Mouse (Mus musculus) CD8-positive naive resting alpha-beta T cell, adult 2 months (primary cell): ENCODE results near the gene Mras.

ENCODE experiments used
- DNase-seq, 2 experiments: peaks; one replicate each; pipeline ENCODE4 v3.0.0; 2022; ENCODE audit warnings: low read depth in 2 of 2, low spot score in 2 of 2

Mras gene

DNA sequence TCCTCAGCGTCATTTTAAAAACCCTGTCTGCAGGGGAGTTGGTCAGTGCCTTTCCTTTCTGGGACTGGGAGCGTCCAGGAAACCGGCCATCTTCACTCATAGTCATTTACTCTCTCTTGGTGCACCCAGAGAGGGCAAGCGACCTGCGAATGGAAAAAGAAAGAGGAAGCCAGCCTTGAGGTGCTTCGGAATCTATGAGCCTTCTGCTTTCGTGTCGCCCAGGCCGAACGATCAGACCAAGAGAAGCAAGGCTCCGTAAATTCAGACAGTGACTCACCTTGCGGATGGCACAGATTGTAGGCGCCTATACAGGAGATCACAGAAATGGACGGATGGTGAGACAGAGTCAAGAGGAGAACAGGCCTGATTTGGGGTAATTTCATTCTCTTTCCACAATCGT lies 78.2 kb downstream of the Mras start:
- no peak for DNase-seq

DNA sequence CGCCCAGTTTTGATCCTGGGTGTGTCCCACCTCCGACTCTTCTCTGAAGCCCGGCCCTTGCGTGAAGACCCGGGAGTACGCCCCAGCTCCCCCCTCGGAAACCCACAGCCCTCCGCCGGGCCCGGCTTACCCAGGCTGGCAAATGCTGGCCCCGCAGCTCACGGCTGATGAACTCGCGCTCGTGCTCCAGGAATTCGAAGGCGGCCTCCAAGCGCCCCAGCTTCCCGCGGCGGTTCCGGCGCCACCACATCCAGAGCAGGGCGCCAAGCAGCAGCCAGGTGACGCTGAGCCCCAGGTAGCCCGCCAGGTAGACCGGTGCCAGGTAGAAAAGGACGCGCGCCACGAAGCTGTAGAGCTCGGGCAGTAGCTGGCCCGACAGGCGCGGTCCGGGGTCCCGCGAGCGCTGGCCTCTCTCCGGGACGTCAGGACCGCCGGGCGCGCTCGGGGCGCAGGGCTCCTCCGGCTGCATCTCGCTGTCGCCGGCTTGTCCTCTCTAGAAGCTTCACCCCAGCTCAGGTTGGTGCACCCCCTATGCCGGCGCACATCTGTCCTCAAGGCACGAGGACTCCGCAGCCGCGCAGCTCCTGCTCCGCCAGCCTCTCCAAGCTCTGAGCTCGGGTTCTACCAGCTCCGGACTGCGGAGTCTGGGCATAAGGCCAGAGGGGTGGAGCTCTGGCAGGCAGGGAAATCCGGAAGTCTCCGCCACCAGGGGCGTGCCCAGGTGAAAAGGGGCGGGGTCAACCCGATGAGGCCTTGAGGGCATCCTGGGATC lies 79.1 kb downstream of the Mras start, which contains the start of gene Esyt3:
Gene Esyt3, minus strand, starts transcription at position 637 of the 772 bp plus-strand sequence.
- DNase-seq, result no peak

DNA sequence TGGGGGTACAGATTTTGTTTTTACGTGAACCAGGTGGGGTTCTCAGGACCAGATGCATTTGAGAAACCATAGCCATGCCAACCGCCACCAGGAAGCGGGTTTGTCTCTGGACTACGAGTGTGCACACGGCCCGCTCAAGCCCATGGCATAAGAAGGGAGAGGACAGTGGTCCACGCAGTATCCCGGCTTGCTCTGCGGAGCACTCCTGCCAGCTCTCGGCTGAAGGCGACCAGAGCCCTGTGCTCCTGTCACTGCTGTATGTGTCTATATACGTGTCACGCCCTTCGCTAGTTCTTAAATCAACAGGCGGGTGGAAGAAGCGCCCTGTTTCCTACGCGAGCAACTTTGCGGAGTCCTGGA lies 79.6 kb downstream of the Mras start:
- DNase-seq, result no peak

DNA sequence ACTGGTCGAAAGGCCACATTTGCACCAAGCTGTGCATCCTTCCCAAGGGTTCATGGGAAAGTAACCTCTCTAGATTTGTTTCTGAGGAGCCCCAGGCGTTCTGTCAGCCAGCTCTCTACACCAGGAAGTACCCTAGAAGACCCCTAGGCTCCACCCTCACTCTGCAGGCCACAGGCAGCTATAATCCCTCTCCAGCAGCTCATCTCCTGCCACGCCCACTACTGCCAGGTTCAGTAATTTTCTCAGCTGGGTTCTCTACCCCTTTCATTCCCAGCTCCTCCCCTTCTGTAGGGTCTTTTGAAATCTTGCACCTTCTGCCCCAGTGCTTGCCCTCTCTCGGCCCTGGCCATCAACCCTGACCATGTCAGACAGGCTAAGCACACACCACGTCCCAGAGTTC lies 81.2 kb downstream of the Mras start:
- DNase-seq, result no peak

DNA sequence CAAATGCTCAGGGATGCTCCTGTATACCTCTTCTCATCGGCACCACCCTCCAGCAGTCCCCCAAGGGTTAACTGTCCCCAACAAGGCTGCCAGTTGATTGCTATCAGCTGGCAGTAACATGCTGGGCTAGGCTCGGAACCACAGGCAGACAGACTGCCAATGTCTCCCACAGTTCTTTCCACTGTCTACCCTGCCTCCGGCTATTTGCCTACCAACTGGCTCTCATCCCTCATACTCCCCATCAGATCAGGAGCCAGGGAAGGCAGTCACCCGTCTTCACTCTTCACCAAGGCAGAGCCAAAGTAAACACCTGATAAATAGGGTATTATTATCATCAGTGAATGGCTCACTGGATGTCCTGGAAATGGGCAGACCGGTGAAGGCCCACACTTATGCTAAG lies 82.4 kb downstream of the Mras start:
- DNase-seq, result no peak

DNA sequence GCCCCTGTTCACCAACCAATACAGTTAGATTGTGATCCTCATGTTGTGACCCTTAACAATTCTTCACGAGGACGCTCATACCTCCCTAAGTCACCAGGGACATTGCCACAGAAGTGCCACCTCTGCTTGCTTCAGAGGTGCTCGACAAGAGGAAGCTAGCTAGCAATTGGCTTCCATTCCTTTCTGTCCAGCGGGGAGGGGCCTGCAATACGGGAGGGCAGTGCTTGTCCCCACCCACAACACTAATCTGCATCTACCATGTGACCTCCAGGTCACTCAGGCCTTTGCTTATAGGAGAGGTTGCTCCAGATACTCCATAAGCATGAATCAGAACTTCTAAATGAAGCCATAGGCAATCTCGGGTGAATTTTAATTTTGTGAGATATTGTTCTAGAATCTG lies 83.8 kb downstream of the Mras start:
- no peak for DNase-seq

DNA sequence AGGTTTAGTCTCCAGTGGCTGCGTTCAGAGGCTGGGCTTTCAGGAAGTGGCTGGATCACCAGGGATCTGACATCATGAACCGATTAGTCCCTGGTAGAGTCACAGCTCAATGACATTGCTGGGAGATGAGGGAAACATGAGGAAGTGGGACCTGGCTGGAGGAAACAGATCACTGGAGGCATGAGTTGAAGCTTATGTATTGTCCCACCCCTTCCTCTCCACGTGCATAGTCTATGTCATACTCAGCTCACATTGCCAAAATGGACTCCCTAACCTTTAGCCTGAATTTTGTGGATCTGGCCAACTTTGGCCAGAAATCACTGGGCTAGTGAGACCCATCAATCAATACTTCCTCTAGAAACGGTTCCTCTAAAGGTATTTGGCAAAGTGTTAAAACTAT lies 84.2 kb downstream of the Mras start:
- no peak for DNase-seq

DNA sequence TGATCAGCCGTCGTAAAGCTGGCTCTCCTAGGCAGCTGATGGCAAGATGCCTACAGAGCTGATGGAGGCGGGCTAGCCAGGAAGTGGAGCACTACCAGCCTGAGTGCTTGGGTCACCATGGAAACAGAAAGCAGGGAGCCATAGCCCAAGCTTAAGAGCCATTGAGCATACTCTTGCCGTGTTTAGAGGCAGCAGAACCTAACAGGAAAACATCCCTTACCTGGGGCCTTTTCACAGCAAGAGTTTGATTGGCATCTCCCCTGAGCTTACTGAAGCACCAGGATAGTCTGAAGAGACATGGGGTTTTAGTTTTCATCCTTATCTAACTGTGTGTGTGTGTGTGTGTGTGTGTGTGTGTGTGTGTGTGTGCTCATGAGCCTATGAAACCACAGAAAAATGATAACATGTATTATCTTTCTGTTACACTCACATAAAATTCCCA lies 91.8 kb downstream of the Mras start:
- DNase-seq, result no peak

DNA sequence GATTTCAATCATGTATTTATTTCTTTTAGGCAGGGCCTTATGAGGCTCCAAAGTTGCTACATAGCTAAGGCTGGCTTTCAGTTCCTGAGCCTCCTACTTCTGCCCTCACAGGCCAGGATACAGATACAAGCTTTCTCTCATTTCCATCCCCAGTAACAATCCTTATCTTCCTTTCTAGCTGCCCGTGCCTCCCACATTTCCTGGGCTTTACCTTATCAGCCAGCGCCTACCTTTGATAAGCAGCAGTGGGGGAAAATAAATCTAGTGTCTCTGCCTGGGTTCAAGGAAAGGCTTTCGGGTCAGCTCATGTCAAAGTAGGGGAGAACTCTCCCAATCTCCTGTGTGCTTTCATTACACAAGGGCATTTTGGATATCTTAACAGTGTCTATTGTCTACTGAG lies 95.6 kb downstream of the Mras start:
- DNase-seq, result no peak

DNA sequence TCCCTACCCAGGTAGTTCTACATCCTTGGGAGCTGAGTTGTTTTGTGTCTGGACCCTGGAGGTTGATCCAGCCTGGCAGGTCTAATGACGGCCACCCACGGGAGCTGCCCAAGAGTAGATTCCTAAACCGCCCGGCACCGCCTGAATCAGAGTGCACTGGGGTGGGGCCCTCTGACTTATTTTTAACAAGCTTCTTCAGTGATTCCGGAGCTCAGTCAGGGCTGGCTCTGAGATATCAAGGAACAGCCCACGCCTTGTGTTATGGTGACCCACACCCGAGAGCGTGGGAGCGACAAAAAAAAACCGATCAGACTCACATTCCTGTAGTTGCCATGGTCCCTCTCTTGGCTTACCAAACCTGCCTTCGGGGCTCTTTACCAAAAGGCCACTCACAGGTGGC lies 97.1 kb downstream of the Mras start:
- no peak for DNase-seq

DNA sequence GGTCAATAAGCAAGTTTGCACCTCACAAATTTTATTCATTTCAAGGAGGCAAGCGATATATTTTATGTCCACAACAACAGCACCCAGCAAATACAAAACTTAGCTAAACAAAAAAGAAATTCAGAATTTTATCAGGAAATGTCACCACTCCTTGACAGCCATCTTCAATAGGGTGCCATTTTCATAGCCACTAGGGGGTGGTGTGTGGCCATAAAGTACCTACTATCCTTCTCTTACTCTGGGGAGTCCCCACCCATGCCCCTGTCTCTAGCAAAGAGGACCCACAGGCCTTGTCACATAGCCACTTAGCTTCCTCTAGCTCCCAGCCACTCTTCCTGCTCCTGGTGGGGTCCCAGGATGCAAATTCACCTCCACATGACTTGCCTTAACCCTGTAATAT lies 98.0 kb downstream of the Mras start:
- no peak for DNase-seq

DNA sequence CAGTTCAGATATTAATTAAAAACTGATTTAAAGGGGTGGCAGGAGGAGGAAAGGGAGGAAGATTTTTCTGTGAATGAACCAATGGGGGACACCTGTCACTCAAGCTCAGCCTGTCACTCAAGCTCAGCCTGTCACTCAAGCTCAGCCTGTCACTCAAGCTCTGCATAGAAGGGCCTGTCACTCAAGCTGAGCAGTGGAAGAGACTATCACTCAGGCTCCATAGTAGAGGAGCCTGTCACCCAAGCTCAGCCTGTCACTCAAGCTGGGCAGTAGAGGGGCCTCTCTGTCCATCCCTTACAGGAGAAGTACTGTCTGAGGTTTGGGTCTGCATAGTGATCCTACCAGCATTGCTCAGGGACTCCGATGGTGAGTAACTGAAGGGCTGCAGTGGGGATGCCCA lies 98.9 kb downstream of the Mras start:
- DNase-seq, result no peak

DNA sequence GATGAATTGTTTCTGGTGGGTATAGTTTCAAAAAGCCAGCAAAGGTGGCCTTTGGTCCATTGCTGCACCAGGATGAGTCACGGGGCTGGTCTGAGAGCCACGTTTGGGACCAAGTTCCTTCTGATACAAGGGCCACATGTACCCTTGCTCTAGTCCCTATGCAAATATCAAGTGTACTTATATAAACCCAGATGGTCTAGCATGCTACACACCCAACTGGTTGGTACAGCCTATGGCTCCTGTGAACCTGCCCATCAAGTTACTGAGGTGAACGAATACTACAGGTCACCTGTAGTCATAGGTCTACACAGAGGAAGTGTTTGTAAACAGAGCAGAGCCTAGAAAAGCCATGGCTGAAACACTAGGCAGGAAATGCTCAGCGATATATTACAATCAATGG lies 100.6 kb downstream of the Mras start:
- no peak for DNase-seq
